Mouse (Mus musculus) G1E (cell line): ENCODE measurements around the gene Plcb1.

Experiments
- CTCF ChIP-seq: IDR thresholded peaks from 2 replicates; pipeline ENCODE4 v1.5.1; 2012; ENCODE audit warnings: low read depth, low read length, inconsistent platforms, mixed read lengths
- GATA1 ChIP-seq: IDR thresholded peaks from 2 replicates; pipeline ENCODE4 v1.6.1; 2012; ENCODE audit warnings: borderline replicate concordance, low read length, inconsistent platforms, mixed read lengths
- GATA2 ChIP-seq: IDR thresholded peaks from 2 replicates; pipeline ENCODE4 v1.6.1; 2012; ENCODE audit warnings: low read depth, low read length, inconsistent platforms, borderline replicate concordance
- POLR2AphosphoS5 ChIP-seq: IDR thresholded peaks from 2 replicates; pipeline ENCODE4 v1.6.1; 2012; ENCODE audit warnings: low read depth, low read length, inconsistent platforms; ENCODE audit not compliant: insufficient replicate concordance
- TAL1 ChIP-seq: conservative IDR thresholded peaks from 2 replicates; pipeline ENCODE4 v1.6.1; 2012; ENCODE audit warnings: low read depth, low read length, inconsistent platforms, mixed read lengths

DNA sequence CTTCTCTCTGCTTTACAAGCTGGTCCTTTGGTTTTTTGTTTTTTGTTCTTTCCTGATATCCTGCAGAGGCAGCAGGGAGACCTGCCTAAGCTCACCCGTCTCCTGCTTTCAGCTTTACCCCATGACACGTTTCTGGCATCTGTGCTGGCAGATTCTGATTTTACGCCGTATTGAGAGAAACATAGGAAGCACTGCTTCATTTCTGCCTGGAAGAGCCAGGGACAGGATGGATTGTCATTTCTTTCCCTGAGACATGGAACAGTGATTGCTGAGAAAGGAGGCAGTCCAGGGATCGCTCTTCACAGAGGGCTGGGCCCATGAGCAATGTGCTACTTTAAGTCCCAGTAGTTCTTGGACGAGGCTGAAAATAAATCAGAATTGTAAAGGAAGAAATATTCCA is 243.8 kb downstream of the Plcb1 start:
- no peak for TF ChIP-seq CTCF
- TF ChIP-seq TAL1, result no peak
- no peak for TF ChIP-seq GATA1
- TF ChIP-seq POLR2AphosphoS5, result no peak
- TF ChIP-seq GATA2, result no peak
